Mouse (Mus musculus) right cerebral cortex, postnatal 10 days (tissue): Measurements from ENCODE around the gene Gm9736.
"Not testable (repeated sequence)": the region's sequence is repeated elsewhere in the genome, so short reads cannot be mapped to it uniquely, and the experiment has no call there.

ENCODE experiments used
- DNase-seq, 2 experiments: peaks; one replicate each; pipeline ENCODE4 v3.0.0; 2021; ENCODE audit warnings: low spot score in 2 of 2

The Gm9736 gene

DNA sequence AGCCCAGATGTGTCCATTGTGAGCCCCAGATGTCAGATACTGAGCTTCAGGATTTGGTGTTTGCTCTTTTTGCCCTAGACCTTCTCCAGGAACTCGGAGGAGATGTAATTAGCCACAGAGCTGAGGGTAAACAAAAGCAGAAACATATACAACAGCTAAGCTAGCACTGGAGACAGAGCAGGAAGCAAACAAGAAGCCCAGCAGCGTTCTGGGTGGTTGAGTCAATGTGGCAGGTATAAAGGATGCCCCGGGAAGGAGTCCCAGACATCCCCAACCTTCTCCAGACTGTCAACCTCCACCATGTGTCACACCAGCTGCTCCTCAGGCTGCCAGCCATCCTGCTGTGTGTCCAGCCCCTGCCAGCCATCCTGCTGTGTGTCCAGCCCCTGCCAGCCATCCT lies 25.0 kb downstream of the Gm9736 start, which contains the start of gene Gm10100:
Gm10100 (plus strand) TSS at position 301 of the 400 bp plus-strand sequence.
- DNase-seq = no peak

DNA sequence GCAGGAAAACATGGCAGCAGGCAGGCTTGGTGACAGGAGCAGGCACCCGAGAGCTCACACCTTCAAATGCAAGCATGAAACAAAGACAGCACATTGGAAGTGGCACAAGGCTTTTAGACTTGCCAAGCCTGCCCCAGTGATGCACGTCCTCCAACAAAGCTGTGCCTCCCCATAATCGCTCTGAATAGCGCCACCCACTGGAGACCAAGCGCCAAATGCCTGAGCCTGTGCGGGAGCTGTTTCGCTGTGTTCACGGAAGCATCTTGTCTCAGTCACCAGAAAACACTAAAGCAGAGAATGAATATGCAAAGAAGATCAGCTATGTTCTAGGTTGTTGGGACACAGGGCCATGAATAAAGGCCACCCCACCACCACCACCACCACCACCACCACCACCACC lies 26.3 kb downstream of the Gm9736 start:
- DNase-seq = no peak

DNA sequence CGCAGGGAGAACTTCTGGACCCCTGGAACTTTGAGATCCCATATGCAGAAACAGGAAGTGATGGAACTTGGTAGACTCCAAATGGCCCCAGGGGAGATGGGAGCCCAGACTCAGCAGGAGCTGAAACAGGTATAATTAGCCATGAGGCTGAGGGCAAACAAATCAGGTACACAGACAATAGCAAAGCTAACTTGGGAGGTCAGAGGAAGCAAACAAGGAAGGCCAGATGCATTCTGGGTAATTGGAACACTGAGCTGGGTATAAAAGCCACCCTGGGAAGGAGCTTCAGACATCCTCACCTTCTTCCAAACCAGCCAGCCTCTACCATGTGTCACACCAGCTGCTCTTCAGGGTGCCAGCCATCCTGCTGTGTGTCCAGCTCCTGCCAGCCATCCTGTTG lies 30.9 kb downstream of the Gm9736 start, which contains the start of gene Krtap12-1:
Krtap12-1 (plus strand) TSS at position 301 of the 400 bp plus-strand sequence.
- not testable (repeated sequence) for DNase-seq

- no peak for DNase-seq
Measured at GRCm38 (mm10) chr10:77715507-77715906, 35.6 kb downstream of the Gm9736 start, which contains the start of gene Gm10142. Gm10142 (plus strand) TSS chr10:77715807.

GRCm38 (mm10) chr10:77713734-77714133 lies 37.4 kb downstream of the Gm9736 start:
- DNase-seq = no peak

GRCm38 (mm10) chr10:77711157-77711556 lies 40.0 kb downstream of the Gm9736 start, which contains the start of gene Gm10024:
Gm10024 (plus strand) TSS chr10:77711457.
- DNase-seq = not testable (repeated sequence)

DNA sequence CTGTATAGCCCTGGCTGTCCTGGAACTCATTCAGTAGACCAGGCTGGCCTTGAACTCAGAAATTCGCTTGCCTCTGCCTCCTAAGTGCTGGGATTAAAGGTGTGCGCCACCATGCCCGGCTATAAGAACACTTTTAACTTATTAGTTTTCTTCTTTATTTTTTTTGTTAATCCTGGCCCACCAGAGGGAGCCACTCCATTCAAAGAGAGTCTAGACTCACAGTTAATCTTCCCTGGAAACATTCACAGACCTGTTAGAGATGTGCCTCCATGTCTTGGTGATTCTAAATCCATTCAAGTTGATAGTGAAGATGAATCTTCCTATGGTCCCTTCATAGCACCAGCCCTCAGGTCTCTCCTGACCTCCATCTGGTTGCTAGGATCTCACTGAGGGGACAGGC lies 41.3 kb downstream of the Gm9736 start:
- no peak for DNase-seq

DNA sequence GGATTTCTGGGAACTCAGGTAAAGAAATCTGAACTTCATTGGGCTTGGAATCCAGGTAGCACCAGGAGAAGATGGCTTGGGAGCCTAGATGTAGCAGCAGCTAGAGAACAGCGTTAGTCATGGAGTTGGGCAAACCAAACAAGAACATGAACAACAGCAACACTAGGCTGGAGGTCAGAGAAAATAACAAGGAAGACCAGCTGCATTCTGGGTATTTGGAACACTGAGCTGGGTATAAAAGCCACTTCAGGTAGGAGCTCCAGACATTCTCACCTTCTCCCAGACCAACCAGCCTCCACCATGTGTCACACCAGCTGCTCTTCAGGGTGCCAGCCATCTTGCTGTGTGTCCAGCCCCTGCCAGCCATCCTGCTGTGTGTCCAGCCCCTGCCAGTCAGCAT lies 44.8 kb downstream of the Gm9736 start, which contains the start of gene Gm10272:
Gm10272 (plus strand) TSS at position 301 of the 400 bp plus-strand sequence.
- DNase-seq = no peak
